Mouse (Mus musculus) MEL (cell line): Measurements from ENCODE around the gene Prnd. TPM values are rescaled to one million over a fixed set of nuclear protein-coding genes. Genes with fewer than 3 reads are reported as not detected.

Source experiments
- DNase-seq: peaks from one replicate; pipeline ENCODE4 v3.0.0; 2011; ENCODE audit warnings: low read depth, low spot score
- H3K27ac ChIP-seq: 2 replicates; pipeline ENCODE4 v1.5.1; 2012; ENCODE audit warnings: low read depth, mild to moderate bottlenecking, control low read depth, low read length, moderate library complexity; ENCODE audit not compliant: control insufficient read depth
- H3K27me3 ChIP-seq, 2 experiments: fragments of 150-350 bp in 1 of 2; sonication (generic) in 1 of 2; 2 replicates each; pipeline ENCODE4 v1.6.1; 2012; ENCODE audit warnings: low read length in 2 of 2, mild to moderate bottlenecking in 2 of 2, improper control_type of control experiment in 1 of 2, moderate library complexity in 1 of 2; ENCODE audit not compliant: insufficient read depth in 2 of 2, control insufficient read depth in 1 of 2
- H3K36me3 ChIP-seq, 2 experiments: 2 replicates each; pipeline ENCODE4 v1.6.1; 2012 to 2014; ENCODE audit warnings: low read length in 2 of 2, improper control_type of control experiment in 1 of 2, inconsistent platforms in 1 of 2, mild to moderate bottlenecking in 1 of 2; ENCODE audit not compliant: insufficient read depth in 2 of 2, control insufficient read depth in 1 of 2
- H3K4me1 ChIP-seq, 2 experiments: fragments of 150-350 bp in 1 of 2; sonication (generic) in 1 of 2; 2 replicates each; pipeline ENCODE4 v1.6.1; 2012; ENCODE audit warnings: low read length in 2 of 2, improper control_type of control experiment in 1 of 2, mild to moderate bottlenecking in 1 of 2; ENCODE audit not compliant: insufficient read depth in 2 of 2, control insufficient read depth in 1 of 2
- H3K4me3 ChIP-seq, 2 experiments: fragments of 150-350 bp in 1 of 2; sonication (generic) in 1 of 2; 2 replicates each; pipeline ENCODE4 v1.5.1; 2012; ENCODE audit warnings: low read depth in 2 of 2, low read length in 2 of 2, mild to moderate bottlenecking in 2 of 2, moderate library complexity in 2 of 2, control low read depth in 1 of 2, improper control_type of control experiment in 1 of 2; ENCODE audit not compliant: control insufficient read depth in 1 of 2, insufficient read depth in 1 of 2
- H3K79me2 ChIP-seq: 2 replicates; pipeline ENCODE4 v1.6.1; 2012; ENCODE audit warnings: mild to moderate bottlenecking, low read length, moderate library complexity; ENCODE audit not compliant: control insufficient read depth, poor library complexity, insufficient read depth
- H3K9ac ChIP-seq: 2 replicates; pipeline ENCODE4 v1.6.1; 2012; ENCODE audit warnings: low read depth, mild to moderate bottlenecking, control low read depth, low read length, moderate library complexity; ENCODE audit not compliant: control insufficient read depth, poor library complexity, severe bottlenecking
- H3K9me3 ChIP-seq: fragments of 150-350 bp; sonication (generic); replicated peaks from 2 replicates; pipeline ENCODE4 v1.6.1; 2012; ENCODE audit warnings: mild to moderate bottlenecking, low read length, improper control_type of control experiment, moderate library complexity; ENCODE audit not compliant: insufficient read depth
- CHD1 ChIP-seq: IDR thresholded peaks from 2 replicates; pipeline ENCODE4 v1.6.1; 2012; ENCODE audit warnings: low read depth, mild to moderate bottlenecking, inconsistent platforms, low read length, improper control_type of control experiment
- CTCF ChIP-seq, 3 experiments: IDR thresholded peaks in 2 of 3; conservative IDR thresholded peaks in 1 of 3; 2 replicates each; pipeline ENCODE4 v1.5.1; 2011 to 2012; ENCODE audit warnings: low read length in 3 of 3, low read depth in 2 of 3, mild to moderate bottlenecking in 2 of 3, improper control_type of control experiment in 1 of 3, inconsistent platforms in 1 of 3, mixed read lengths in 1 of 3, moderate library complexity in 1 of 3; ENCODE audit not compliant: control insufficient read depth in 1 of 3, insufficient read depth in 1 of 3, poor library complexity in 1 of 3, severe bottlenecking in 1 of 3
- E2F4 ChIP-seq: IDR thresholded peaks from 2 replicates; pipeline ENCODE4 v1.6.1; 2011; ENCODE audit warnings: low read depth, low read length, improper control_type of control experiment, borderline replicate concordance
- ELF1 ChIP-seq: IDR thresholded peaks from 2 replicates; pipeline ENCODE4 v1.6.1; 2014; ENCODE audit warnings: low read depth, mild to moderate bottlenecking, inconsistent platforms, low read length, improper control_type of control experiment, moderate library complexity
- EP300 ChIP-seq, 2 experiments: IDR thresholded peaks; 2 replicates each; pipeline ENCODE4 v1.6.1; 2011; ENCODE audit warnings: improper control_type of control experiment in 2 of 2, low read length in 2 of 2, low read depth in 1 of 2, mild to moderate bottlenecking in 1 of 2
- ETS1 ChIP-seq: IDR thresholded peaks from 2 replicates; pipeline ENCODE4 v1.6.1; 2012; ENCODE audit warnings: low read depth, mild to moderate bottlenecking, inconsistent platforms, low read length, improper control_type of control experiment, moderate library complexity
- HCFC1 ChIP-seq: IDR thresholded peaks from 2 replicates; pipeline ENCODE4 v1.6.1; 2012; ENCODE audit warnings: low read depth, mild to moderate bottlenecking, inconsistent platforms, low read length, improper control_type of control experiment, moderate library complexity
- JUND ChIP-seq: IDR thresholded peaks from 2 replicates; pipeline ENCODE4 v1.6.1; 2011; ENCODE audit warnings: low read depth, mild to moderate bottlenecking, improper control_type of control experiment, low read length
- MAFK ChIP-seq: IDR thresholded peaks from 2 replicates; pipeline ENCODE4 v1.6.1; 2011; ENCODE audit warnings: low read depth, mild to moderate bottlenecking, low read length, improper control_type of control experiment, borderline replicate concordance
- MYB ChIP-seq: IDR thresholded peaks from 2 replicates; pipeline ENCODE4 v1.6.1; 2011; ENCODE audit warnings: mild to moderate bottlenecking, low read depth, low read length, improper control_type of control experiment
- NELFE ChIP-seq: IDR thresholded peaks from 2 replicates; pipeline ENCODE4 v1.6.1; 2011; ENCODE audit warnings: low read depth, low read length, improper control_type of control experiment
- SMC3 ChIP-seq: IDR thresholded peaks from 2 replicates; pipeline ENCODE4 v1.6.1; 2011; ENCODE audit warnings: low read depth, low read length, improper control_type of control experiment
- TBP ChIP-seq: IDR thresholded peaks from 2 replicates; pipeline ENCODE4 v1.8.0; 2011; ENCODE audit warnings: low read depth, low read length, improper control_type of control experiment
- ZKSCAN1 ChIP-seq: IDR thresholded peaks from 2 replicates; pipeline ENCODE4 v1.6.1; 2012; ENCODE audit warnings: low read depth, mild to moderate bottlenecking, inconsistent platforms, low read length, improper control_type of control experiment, moderate library complexity
- ZNF384 ChIP-seq: IDR thresholded peaks from 2 replicates; pipeline ENCODE4 v1.6.1; 2012; ENCODE audit warnings: low read depth, mild to moderate bottlenecking, inconsistent platforms, low read length, improper control_type of control experiment
- polyA plus RNA-seq, 2 experiments: library from polyadenylated mRNA; stranded (reverse) in 1 of 2; unstranded in 1 of 2; fragments of >175 nt in 1 of 2; fragments of >200 nt in 1 of 2; gene quantifications; 2 replicates each; pipeline versions ENCODE4 v1.2.1 to v1.2.4; 2012; ENCODE audit warnings: low replicate concordance in 2 of 2, low read depth in 1 of 2; ENCODE audit not compliant: insufficient read length in 2 of 2, insufficient read depth in 1 of 2, missing spikeins in 1 of 2
- total RNA-seq: library from RNA; depleted of rRNA; stranded (reverse); fragments of 300-350 nt; gene quantifications from 2 replicates; pipeline ENCODE4 v1.2.3, GENCODE M21; 2012

Prnd gene
- total and polyA plus RNA-seq, 3 experiments = 0.06 TPM; not detected in 2

- TF ChIP-seq CTCF (IDR thresholded peaks at IDR 0.05 in 2 of 3, conservative IDR thresholded peaks at IDR 0.05 in 1 of 3; ENCODE audit: control insufficient read depth in 1 of 3, insufficient read depth in 1 of 3, low read depth in 2 of 3, low read length in 3 of 3, poor library complexity in 1 of 3, severe bottlenecking in 1 of 3) (no peak), JUND (no peak), HCFC1 (no peak), SMC3 (no peak), EP300 (IDR thresholded peaks at IDR 0.05; ENCODE audit: low read depth in 1 of 2, low read length in 2 of 2) (no peak), MYB (no peak), ZNF384 (no peak), ETS1 (no peak), MAFK (no peak), ZKSCAN1 (no peak), E2F4 (no peak), TBP (no peak), ELF1 (no peak), NELFE (no peak), CHD1 (no peak)
- Histone ChIP-seq H3K9me3 (no peaks in the 10 kb centered on the region), H3K4me3 (peak overlapping the region in 1 of 2 experiments; percentile 87; a peak in 3 of 4 replicates), H3K4me1 (peaks cover 16 to 17% of the 10 kb centered on the region in 2 experiments), H3K27me3 (no peaks in the 10 kb centered on the region), H3K27ac (no peak overlapping the region), H3K9ac (peak overlapping the region; percentile 82), H3K79me2 (no peaks in the 10 kb centered on the region; the same call in 1 of the 2 replicates), H3K36me3 (peaks cover 2 to 10% of the 10 kb centered on the region in 2 experiments)
- no peak for DNase-seq
Measured at GRCm38 (mm10) chr2:131910847-131911246, 39.8 kb upstream of the Prnd start.

GRCm38 (mm10) chr2:131911341-131911740, 39.3 kb upstream of the Prnd start:
- H3K4me1 ChIP-seq = peaks cover 16% of the 10 kb centered on the region in 2 experiments
- H3K27ac ChIP-seq = no peak overlapping the region
- H3K36me3 ChIP-seq = peaks cover 2 to 10% of the 10 kb centered on the region in 2 experiments
- no peak overlapping the region for H3K9ac ChIP-seq
- no peaks in the 10 kb centered on the region for H3K9me3 ChIP-seq
- TF ChIP-seq TBP = no peak
- TF ChIP-seq SMC3 = no peak
- TF ChIP-seq, all 39 proteins: peak for 0
- no peak for DNase-seq
- Histone ChIP-seq H3K27me3 (no peaks in the 10 kb centered on the region), H3K79me2 (no peaks in the 10 kb centered on the region; the same call in 1 of the 2 replicates), H3K4me3 (0 out of 4 replicates have a peak overlapping the region, but pooled peaks of 1 of the 2 experiments have one; percentile 4)
